Mouse (Mus musculus) layer of hippocampus, adult 18-20 months (tissue): Measurements from ENCODE around the gene Cass4. TPM values are rescaled to one million over a fixed set of nuclear protein-coding genes. Genes with fewer than 3 reads are reported as not detected.

Source experiments
- DNase-seq, 2 experiments: peaks; one replicate each; pipeline ENCODE4 v3.0.0; 2022; ENCODE audit warnings: low spot score in 2 of 2
- long read RNA-seq: library from polyadenylated mRNA; stranded (forward); transcript quantifications from one replicate; pipeline ENCODE4 v2.0.0, GENCODE M21; 2021
- total RNA-seq, 2 experiments: library from RNA; stranded (reverse); gene quantifications; 2 replicates each; pipeline ENCODE4 v1.2.3; 2021

Gene Cass4
- total RNA-seq: under 1 TPM; 0.18 to 0.22 TPM
- long read RNA-seq, partial matches to known transcripts: 0 of 2 reads
- long read RNA-seq, other reads (novel, unspliced or antisense): 0 of 2 reads

DNA sequence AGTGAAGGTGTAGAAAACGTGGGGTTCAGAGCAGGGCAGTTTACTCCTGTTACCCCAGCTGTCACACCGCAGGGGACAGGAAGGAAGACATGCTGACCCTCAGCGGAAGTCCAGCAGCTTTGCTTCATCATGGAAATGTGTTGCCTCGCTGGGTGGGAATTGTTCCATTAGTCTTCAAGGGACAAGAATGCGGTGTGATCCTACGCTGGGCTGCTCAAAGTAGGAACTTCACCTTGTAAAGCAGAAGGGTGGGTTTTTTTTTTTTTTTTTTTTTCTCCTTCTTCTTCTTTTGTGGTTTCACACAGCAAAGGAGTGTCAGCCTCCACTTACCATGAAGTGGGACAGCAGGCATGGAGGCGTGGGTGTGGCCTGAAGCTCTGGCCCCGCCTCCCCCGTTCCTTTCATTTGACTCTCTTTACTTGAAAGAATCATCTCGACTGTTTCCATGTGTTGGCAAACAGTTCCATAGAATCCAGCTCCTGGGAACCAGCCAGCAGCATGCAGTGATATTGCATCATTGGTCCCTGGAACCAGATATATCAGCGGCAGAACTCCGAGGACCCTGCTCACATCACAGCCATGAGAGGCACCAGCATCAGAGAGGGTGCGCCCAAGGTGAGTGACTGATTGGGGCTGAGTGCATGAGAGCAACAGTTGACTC lies at the start of gene Cass4:
TSS of gene Cass4 (plus strand) at position 404 of the 661 bp plus-strand sequence.
- DNase-seq: no peak

DNA sequence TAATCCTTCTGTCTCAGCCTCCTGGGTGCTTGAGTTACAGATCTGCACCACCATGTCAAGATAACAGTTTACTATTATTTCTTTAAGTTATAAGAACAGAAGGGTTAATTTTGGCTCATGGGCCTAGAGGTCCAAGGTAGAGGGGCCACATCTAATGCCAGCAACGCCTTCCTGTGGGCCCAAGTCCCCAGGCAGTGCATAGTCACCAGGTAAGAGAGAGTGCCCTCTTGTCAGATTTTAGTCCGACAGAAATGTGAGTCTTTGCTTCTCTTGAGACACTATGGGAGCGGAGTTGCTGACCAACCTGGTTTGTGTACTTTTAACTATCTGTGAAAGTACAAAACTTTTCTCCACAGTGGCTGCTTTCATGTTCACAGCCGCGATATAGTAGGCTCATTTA lies 48.9 kb upstream of the Cass4 start:
- no peak for DNase-seq

DNA sequence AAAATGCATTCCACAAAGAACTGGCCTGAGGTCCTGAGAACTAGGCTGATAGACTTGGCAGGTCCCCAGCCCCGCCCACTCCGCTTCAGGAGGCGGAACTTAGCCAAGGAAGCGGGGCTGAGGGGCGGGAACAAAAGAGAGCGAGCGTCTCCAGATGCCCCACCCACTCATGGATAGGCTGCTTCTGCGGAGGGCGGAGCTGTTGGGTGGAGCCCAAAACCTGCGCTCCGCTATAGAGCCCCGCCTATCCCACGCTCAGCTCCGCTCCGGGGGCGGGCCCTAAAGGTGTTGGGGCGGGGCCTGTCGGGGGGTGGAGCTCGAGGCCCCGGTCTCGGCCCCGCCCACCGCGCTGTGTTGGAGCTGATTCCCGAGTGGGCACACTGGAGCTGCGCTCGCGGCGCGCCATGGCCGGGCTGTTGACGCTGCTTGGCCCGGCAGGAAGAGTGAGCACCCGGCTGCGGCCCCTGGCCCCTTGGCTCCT lies 48.3 kb upstream of the Cass4 start, which contains the start of gene Fam210b:
TSS of gene Fam210b (plus strand) at position 308 of the 481 bp plus-strand sequence.
- peak; percentile 95 to 96 for DNase-seq

DNA sequence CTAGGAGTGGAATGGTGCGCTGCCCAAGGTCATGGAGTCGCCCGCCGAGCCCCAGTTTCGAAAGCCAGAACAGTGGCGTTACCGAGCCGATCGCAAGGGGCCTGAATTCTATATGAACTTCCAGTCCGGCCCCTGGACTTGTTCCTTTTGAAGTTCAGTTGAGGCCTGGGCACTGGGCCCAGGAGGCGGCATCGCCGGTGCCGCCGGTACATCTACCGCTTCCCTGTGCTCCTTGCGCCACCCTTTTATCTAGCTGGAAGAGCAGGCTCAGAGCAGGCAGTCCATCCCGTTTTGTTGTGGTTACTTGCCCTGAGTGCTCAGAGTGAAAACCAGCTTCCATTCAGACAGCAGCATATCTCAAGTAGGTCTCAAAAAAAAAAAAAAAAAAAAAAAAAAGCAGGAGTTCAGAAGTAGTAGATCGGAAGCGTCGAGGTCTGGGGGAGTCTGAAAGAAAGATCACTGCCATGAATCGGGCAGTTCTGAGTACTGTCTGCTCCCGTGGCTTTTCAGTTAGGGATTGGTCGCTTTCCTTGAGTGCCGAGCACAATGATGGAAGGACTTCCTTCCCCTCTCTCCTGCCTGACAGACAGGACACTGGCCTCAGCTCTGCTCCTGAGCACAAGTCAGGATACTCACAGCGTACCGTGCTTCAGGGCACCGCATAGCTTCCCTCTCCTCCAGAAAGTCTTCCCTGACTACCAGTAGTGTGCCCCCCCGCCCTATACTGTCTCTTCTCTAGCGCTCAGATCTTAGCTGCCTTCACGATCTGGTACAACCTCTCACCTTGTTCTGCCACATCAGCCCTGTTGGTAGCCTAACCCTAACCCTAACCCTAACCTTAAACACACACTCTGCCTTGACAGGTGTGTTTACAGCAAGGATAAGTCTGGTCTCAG lies 47.3 kb upstream of the Cass4 start:
- DNase-seq: peak in 1 of 2 experiments; percentile 45

DNA sequence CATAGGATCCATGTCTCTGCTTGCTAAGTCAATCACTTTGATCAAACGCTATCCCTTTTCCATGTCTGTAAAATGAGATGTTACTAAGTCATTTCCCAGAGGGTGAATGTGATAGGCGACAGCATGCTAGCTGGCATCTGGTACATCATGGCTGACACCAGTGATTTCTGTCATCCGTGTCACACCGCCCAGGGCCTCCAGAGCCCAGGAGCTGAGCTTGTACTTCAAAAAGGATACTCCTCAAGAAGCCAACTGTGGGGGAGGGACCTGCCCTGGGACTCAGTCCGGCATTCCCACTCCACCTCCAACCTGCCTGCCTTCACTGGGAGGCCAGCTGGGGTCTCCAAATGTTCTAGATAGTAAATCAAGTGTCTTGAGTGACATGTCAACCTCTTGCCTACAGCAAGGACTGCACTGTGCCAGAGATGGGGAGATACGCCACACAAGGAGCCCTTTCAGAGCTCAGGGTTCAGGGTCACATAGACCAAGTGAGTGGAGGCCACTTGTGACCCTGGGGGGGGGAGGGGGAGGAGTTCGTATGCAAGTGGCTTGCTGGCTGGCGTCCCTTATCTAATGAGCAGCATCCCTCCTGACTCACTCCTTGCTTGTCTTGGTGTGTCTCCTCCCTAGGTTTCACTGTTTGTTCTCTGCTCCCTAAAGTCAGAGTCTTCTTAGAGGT lies 46.5 kb upstream of the Cass4 start:
- no peak for DNase-seq

DNA sequence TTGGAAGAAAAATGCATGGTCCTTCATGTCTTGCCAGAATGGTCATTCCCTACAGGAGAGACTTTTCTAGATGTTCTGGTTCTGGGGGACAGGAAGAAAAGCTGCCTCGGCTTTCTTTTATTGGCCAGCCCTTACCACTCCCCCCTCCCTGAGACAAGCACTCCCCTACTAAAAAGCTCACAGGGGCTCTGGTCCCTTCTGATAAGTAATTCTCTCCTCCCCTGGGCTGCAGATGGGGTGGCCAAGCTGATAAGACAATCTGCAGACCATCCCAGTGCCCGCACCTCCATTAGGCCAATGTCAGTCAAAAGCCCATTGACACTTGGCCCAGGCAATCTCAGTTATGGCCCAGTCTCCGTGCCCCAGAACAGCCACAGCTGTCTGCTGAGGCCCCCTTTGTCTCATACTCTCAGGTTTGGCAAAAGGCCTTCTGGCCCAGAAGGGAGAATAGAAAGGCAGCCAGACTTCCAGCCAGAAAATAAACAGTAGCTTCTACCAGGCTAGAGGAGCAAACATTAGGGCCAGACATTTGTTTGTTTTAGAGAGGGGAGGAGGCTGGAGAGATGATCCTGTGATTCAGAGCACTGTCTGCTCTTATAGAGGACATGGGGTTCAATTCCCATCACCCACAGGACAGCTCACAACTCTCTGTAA lies 45.2 kb upstream of the Cass4 start:
- DNase-seq: peak; percentile 27 to 46

DNA sequence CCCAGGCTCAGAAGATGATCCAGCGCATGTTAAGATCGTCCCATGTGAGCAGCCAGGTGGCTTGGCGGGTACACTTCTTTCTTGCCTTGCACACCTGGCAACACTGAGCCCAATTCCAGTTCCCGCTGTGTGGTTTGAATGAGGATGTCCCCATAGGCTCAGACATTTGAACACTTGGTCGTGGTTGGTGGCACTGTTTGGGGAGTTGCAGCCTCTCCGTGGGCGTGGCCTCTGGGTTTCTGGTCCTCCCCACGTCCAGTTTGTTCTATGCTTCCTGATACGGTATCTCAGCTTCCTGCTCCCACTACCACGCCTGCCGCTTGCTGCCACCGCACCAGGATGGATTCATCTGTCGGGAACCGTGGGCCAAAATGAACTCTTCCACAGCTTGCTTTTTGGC lies 43.8 kb upstream of the Cass4 start:
- DNase-seq: no peak

DNA sequence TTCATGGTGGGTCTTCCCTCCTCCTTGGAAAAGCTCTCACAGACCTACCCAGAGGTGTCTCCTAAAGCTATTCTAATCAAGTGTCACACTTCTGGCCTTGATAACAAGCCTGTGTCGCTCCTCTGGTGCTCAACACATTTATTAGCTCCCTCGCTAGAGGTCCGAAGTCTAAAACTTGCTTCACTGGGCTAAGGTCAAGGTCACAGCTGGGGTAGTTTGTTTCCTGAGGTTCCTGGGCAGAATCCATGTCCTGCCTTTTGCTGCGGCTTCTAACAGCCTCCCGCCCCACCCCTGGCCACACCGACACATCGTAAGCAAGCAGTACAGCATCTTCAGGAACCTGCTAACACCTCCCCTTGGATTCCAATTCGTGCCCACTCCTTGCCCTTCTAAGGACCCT lies 42.8 kb upstream of the Cass4 start:
- no peak for DNase-seq

DNA sequence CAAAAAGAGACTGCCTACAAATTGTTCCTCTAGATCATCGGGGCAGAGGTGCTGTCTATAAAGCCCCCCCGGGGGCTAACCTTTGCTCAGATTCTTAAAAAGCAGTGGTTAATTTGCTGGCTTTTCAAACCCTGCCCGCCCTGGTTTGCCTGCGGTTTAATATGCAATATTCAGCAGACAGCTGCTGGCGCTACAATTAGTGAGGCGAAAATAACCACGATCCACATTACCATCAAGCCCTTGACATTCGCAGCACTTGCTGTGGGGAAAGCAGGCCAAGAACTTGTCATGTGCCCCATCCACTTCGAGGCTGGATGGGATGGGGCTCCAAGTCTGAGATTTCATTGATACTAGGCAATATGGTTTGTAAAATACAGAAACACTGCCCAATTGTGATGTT lies 40.4 kb upstream of the Cass4 start:
- DNase-seq: no peak

DNA sequence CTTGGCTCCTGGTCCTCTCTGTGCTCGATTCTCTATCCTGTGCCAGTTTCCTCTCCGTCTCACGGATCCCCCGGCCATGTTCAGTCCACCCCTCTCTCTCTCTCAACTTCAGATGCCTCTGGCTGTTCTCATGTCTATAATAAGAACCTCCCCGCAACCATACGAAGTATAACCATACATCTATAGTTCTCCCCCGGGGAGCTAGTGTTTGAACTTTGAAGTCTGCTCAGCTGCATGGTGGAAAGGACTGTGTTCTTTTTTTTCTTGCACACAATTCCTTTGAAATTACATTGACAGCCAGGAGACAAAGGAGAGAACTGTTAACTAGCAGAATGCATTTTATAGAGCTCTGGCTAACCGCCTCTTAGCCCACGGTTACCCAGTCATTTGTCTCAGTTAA lies 38.8 kb upstream of the Cass4 start:
- no peak for DNase-seq

DNA sequence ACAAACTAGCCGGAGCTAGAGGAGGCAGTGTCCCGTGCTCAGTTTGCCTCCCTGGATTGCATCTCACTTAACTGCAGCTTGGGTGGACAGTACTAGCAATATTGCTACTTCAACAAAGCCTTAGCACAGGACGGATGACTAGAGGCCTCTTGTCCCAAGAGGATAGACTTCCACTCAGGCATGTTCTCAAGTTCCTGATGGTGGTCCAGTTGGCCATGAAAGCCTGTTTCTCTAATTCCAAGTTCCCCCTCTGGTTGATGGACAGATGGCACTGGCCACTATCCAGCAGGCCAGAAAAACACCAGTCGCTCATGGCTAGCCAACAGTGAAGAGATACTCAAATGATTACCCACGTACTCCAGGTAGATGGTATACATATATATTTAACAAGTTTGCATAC lies 37.8 kb upstream of the Cass4 start:
- DNase-seq: no peak

GRCm38 (mm10) chr2:172363176-172363575 lies 30.4 kb upstream of the Cass4 start:
- DNase-seq: no peak

- peak; percentile 92 to 98 for DNase-seq
These were observed 23.0 kb upstream of the Cass4 start, which contains the start of the genes Aurka and Cstf1 for GRCm38 (mm10) chr2:172370411-172371223. Aurka (minus strand) TSS chr2:172370535. Cstf1 (plus strand) TSS chr2:172370681.

- DNase-seq: no peak
These were observed 22.3 kb upstream of the Cass4 start for GRCm38 (mm10) chr2:172371258-172371657.

DNA sequence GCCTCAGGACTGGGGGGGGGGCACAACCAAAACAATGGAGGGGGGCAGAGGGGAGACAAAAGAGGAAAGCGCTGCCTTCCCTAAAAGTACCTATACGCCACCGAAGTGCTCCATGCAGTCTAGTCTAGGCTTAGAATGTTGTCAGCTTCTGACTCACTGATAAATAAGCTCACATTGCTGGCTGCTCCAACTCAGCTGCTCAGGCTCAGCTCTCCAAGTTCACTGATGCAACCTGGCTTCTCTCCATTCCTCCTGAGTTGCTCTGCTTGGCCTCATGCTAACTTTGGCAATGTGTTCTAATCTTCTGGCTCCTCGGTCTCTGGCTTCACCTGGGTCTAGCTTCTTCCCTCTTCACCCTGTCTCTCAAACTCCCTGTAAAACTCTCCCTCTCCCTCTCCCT lies 17.0 kb upstream of the Cass4 start:
- DNase-seq: no peak

DNA sequence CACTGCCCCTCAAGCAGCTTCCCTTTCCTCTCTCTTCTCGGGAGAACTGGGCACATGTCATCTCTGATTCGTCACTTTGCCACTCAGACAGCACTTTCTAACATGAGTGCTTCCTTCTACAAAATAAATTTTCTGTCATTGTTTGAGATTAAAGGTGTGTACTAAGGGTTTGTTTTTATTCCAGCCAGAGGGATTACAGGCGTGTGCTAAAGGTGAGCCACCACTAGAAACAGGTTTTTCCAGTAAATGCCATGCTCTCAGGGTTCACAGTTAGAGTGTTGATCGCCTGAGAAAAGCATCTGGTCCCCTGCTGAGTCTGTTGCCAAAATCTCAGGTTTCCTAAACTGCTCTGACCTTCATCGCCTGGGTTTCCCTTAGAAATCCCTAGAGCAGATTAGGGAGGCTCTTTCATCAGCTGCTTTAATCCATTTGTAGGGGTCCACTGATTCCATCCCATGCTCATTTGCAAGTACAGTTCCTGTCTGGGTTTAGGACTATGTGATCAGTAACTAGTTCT lies 16.5 kb upstream of the Cass4 start:
- DNase-seq: no peak

DNA sequence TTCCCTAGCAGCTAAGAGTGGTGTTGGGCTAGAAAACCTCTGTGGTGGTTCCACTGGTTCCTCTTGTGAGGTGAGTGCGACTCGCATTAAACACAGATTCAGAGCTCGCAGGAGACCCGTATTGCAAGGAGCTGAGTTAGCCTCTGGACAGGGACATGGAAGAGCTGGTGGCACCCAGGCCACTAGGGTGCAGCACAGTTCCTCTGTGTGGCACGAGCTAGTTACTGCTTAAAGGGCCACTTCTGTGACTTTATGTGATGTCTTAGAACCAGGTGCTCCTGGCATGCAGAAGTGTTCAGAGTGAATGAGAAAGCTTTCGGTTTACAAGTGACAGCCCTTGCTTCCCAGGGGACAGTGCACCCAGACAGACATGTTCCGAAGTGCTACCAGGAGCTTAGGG lies 15.3 kb upstream of the Cass4 start:
- peak; percentile 30 to 49 for DNase-seq

DNA sequence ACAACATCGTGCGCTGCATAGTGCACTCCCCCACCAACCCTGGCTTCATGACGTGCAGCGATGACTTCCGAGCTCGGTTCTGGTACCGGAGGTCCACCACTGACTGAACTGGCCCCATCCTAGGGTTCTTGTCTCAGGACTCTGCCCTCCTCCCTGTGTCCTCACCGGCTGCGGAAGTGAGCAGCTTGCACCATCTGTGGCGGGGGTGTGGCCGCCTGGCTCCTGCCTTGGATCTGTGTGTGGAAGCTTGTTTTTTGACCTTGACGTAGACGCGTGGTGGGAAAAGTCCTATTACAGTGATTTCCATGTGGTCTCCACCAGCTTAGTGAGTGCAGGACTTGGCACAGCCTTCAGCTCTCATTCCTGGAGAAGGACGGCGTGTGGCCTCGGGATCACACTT lies 13.1 kb upstream of the Cass4 start:
- peak in 1 of 2 experiments; percentile 34 for DNase-seq

GRCm38 (mm10) chr2:172381341-172381740 lies 12.3 kb upstream of the Cass4 start:
- DNase-seq: no peak

- DNase-seq: no peak
These were observed 11.7 kb upstream of the Cass4 start for GRCm38 (mm10) chr2:172381898-172382297.
